Mouse (Mus musculus) embryonic facial prominence, embryonic 13.5 days (tissue): ENCODE measurements around the gene Zmym6. TPM values are rescaled to one million over a fixed set of nuclear protein-coding genes. Genes with fewer than 3 reads are reported as not detected.

ENCODE experiments used
- ATAC-seq: fragments of 200-750 bp; cut with Nextera tagmentation; 2 replicates; pipeline ENCODE4 v1.8.0; 2017; ENCODE audit warnings: low read depth; ENCODE audit not compliant: insufficient number of reproducible peaks, insufficient read depth, low FRiP score, low TSS enrichment
- H3K27ac ChIP-seq: fragments of 300-500 bp; sonication (generic); 2 replicates; pipeline ENCODE4 v1.5.1; 2015; ENCODE audit warnings: moderate library complexity, mild to moderate bottlenecking, inconsistent platforms
- H3K27me3 ChIP-seq: fragments of 300-500 bp; sonication (generic); 2 replicates; pipeline ENCODE4 v1.6.1; 2015; ENCODE audit warnings: mild to moderate bottlenecking, inconsistent platforms
- H3K36me3 ChIP-seq: fragments of 300-500 bp; sonication (generic); 2 replicates; pipeline ENCODE4 v1.6.1; 2015; ENCODE audit warnings: mild to moderate bottlenecking, inconsistent platforms
- H3K4me1 ChIP-seq: fragments of 300-500 bp; sonication (generic); 2 replicates; pipeline ENCODE4 v1.6.1; 2015; ENCODE audit warnings: inconsistent platforms
- H3K4me2 ChIP-seq: fragments of 300-500 bp; sonication (generic); 2 replicates; pipeline ENCODE4 v1.6.1; 2015; ENCODE audit warnings: moderate library complexity, mild to moderate bottlenecking, inconsistent platforms
- H3K4me3 ChIP-seq: fragments of 300-500 bp; sonication (generic); 2 replicates; pipeline ENCODE4 v1.5.1; 2015; ENCODE audit warnings: mild to moderate bottlenecking, inconsistent platforms
- H3K9ac ChIP-seq: fragments of 300-500 bp; sonication (generic); 2 replicates; pipeline ENCODE4 v1.6.1; 2015; ENCODE audit warnings: mild to moderate bottlenecking, inconsistent platforms
- H3K9me3 ChIP-seq: fragments of 300-500 bp; sonication (generic); 2 replicates; pipeline ENCODE4 v1.6.1; 2016; ENCODE audit warnings: inconsistent platforms
- WGBS: fragments of 180-500 bp; shearing (Covaris S2); methylation state at CpG from one replicate; pipeline ENCODE4 v1.1.7; 2015; ENCODE audit warnings: mixed read lengths; 5-methylcytosine and 5-hydroxymethylcytosine counted together
- polyA plus RNA-seq: library from polyadenylated mRNA; unstranded; fragments of >200 nt; fragmentation: Nextera tagmentation; extraction: Ambion mirVana; gene quantifications from 2 replicates; pipeline ENCODE4 v1.2.1, GENCODE M21; 2015

Zmym6 gene
- polyA plus RNA-seq, result 26.6 and 29.4 TPM in 2 replicates

- peak within 1 kb of the TSS; percentile 62 for H3K4me3 ChIP-seq
- WGBS, result under 1% methylated on average over 46 of the region's 46 CpGs
- H3K27me3 ChIP-seq, result peaks cover 4% of the 10 kb centered on the region; the same call in 1 of the 2 replicates
These were observed at the start of gene Zmym6 for GRCm38 (mm10) chr4:127076875-127077548. Gene Zmym6, plus strand, starts transcription at chr4:127077383.

DNA sequence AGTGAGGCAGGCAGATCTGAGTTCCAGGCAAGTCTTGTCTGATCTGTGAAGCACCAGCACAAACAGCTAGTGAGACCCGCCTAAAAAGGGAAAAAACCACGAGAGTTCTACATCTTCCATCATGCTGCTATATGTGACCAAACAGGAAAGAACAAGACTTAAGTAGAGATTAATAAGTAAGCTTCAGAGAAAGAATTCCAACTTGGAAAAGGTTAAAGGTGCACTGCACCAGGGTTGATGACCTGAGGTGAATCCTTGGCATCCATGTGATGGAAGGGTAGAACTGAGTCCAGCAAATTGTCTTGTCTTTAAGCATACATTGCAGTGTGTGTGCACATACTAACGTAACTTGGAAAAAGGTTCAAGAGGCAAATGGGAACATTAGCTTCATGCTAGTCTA is 40.0 kb upstream of the Zmym6 start:
- peaks cover 87% of the 10 kb centered on the region for H3K36me3 ChIP-seq
- no peaks in the 10 kb centered on the region for H3K27me3 ChIP-seq
- H3K4me1 ChIP-seq, result no peaks in the 10 kb centered on the region
- H3K9me3 ChIP-seq, result no peaks in the 10 kb centered on the region
- WGBS, result 88% methylated on average over 3 of the region's 3 CpGs
- H3K4me3 ChIP-seq, result no peak overlapping the region
- H3K4me2 ChIP-seq, result no peak overlapping the region
- no peak for ATAC-seq
- H3K9ac ChIP-seq, result no peak overlapping the region
- no peak overlapping the region for H3K27ac ChIP-seq

More at GRCm38 (mm10) chr4:127076875-127077548, at the start of gene Zmym6:
- H3K9me3 ChIP-seq, result no peaks in the 10 kb centered on the region
- peak; percentile 93 for ATAC-seq
- H3K9ac ChIP-seq, result peak within 1 kb of the TSS; percentile 76
- H3K4me2 ChIP-seq, result peak within 1 kb of the TSS; percentile 66
- H3K4me1 ChIP-seq, result peaks cover 11% of the 10 kb centered on the region
- peak within 1 kb of the TSS; percentile 87 for H3K27ac ChIP-seq
- no peaks in the 10 kb centered on the region for H3K36me3 ChIP-seq

GRCm38 (mm10) chr4:127037908-127038827 is 39.0 kb upstream of the Zmym6 start:
- 81% methylated on average over 8 of the region's 8 CpGs for WGBS
- H3K36me3 ChIP-seq, result peaks cover 84% of the 10 kb centered on the region
- no peak overlapping the region for H3K9ac ChIP-seq
- no peaks in the 10 kb centered on the region for H3K4me1 ChIP-seq
- no peak overlapping the region for H3K4me2 ChIP-seq
- no peaks in the 10 kb centered on the region for H3K9me3 ChIP-seq
- no peaks in the 10 kb centered on the region for H3K27me3 ChIP-seq
- no peak overlapping the region for H3K4me3 ChIP-seq
- ATAC-seq, result no peak
- H3K27ac ChIP-seq, result no peak overlapping the region

GRCm38 (mm10) chr4:127038828-127039349 is 38.3 kb upstream of the Zmym6 start:
- Histone ChIP-seq H3K27ac (no peak overlapping the region), H3K9ac (no peak overlapping the region), H3K9me3 (no peaks in the 10 kb centered on the region), H3K27me3 (no peaks in the 10 kb centered on the region), H3K36me3 (peaks cover 76% of the 10 kb centered on the region), H3K4me1 (no peaks in the 10 kb centered on the region), H3K4me3 (no peak overlapping the region), H3K4me2 (no peak overlapping the region)
- 94% methylated on average over 3 of the region's 3 CpGs for WGBS
- no peak for ATAC-seq

DNA sequence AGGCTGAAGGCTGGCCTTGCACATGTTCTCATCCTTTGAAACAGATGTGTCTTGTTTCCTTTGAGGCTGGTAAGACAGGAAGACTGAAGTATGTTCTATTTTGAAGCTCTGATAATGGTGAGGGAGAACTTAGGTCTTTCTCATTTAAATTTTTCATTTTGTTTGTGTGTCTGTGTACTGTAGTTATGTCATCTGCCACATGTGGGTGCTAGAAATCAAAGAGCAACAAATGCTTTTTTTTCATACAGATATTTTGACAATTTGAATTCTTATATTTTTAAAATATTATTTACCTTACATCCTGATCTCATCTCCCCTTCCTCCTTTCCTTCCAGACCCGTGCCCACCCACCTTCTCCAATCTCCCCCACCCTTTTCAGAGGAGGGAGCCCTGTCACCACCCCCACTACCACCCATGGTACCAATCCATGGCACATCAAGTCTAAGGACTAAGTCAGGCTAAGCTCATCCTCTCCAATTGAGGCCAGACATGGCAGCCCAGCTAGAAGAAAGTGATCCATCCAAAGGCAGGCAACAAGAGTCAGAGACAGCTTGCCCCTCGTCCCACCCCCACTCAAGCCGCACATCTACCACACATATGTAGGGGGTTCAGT is 37.2 kb upstream of the Zmym6 start:
- Histone ChIP-seq H3K36me3 (peaks cover 77% of the 10 kb centered on the region), H3K4me1 (no peaks in the 10 kb centered on the region), H3K27me3 (no peaks in the 10 kb centered on the region), H3K4me2 (no peak overlapping the region), H3K27ac (no peak overlapping the region), H3K4me3 (no peak overlapping the region), H3K9me3 (no peaks in the 10 kb centered on the region), H3K9ac (no peak overlapping the region)
- no peak for ATAC-seq
- 68% methylated on average over 3 of the region's 3 CpGs for WGBS

DNA sequence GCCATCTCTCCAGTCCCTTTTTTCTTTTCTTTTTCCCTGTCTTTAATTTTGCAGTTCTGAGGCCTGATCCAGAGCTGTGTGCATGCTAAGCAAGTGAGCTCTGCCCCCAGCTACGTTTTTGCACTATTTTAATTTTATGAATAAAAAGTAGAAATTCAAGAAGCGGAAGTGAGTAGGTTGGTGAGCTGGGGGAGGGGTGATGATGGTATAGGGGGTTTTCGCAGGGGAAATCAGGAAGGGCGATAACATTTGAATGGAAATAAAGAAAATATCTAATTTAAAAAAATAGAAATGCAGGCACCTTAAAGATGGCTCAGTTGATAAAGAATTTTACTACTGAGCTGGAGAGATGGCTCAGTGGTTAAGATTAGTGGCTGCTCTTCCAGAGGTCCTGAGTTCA is 33.6 kb upstream of the Zmym6 start:
- Histone ChIP-seq H3K4me2 (no peak overlapping the region), H3K36me3 (peaks cover 77% of the 10 kb centered on the region)
- 81% methylated on average over 4 of the region's 4 CpGs for WGBS

DNA sequence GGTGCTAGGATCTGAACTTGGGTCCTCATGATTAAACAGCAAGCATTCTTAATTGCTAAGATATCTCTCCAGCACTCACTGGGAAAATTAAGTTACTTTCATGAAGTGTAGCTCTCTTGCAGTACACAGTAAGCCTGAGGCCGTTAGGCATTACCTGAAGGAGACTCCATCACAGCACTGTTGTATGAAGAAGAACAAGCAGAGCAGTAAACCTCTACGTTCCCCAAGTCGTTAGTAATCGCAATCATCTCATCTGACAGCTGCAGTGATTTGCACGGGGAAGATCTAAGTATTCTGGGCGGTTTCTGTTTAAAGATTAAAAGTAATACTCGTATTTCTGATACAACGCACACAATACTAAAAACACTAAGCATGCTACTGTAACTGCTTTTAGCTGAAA is 26.1 kb upstream of the Zmym6 start:
- no peak overlapping the region for H3K4me2 ChIP-seq
- no peak overlapping the region for H3K27ac ChIP-seq
- ATAC-seq, result no peak
- H3K4me3 ChIP-seq, result no peak overlapping the region
- no peaks in the 10 kb centered on the region for H3K9me3 ChIP-seq
- peaks cover 72% of the 10 kb centered on the region for H3K36me3 ChIP-seq
- H3K27me3 ChIP-seq, result no peaks in the 10 kb centered on the region
- H3K4me1 ChIP-seq, result no peaks in the 10 kb centered on the region
- WGBS, result 86% methylated on average over 8 of the region's 8 CpGs
- no peak overlapping the region for H3K9ac ChIP-seq

More for the DNA sequence above, 33.6 kb upstream of the Zmym6 start:
- Histone ChIP-seq H3K27ac (no peak overlapping the region), H3K27me3 (no peaks in the 10 kb centered on the region), H3K9me3 (no peaks in the 10 kb centered on the region), H3K9ac (no peak overlapping the region), H3K4me3 (no peak overlapping the region), H3K4me1 (no peaks in the 10 kb centered on the region)
- ATAC-seq, result no peak

DNA sequence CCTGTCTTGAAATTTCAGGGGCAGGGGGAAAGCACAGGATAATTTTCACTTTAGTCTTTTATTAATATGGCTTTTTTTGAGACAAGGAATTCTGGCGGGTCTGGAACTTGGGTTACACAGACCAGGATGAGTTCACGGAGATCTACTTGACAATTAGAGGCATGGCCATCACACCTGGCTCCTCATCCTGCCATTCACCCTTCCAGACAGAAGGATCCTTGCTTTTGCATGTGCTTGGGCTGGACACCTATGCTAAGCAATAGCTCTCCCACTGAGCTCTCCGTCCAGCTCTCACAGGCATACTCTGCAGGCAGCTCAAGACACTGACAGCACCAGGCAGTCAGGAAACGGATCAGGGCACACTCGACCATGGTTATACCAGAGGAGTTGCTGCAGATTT is 24.1 kb upstream of the Zmym6 start:
- ATAC-seq, result no peak

DNA sequence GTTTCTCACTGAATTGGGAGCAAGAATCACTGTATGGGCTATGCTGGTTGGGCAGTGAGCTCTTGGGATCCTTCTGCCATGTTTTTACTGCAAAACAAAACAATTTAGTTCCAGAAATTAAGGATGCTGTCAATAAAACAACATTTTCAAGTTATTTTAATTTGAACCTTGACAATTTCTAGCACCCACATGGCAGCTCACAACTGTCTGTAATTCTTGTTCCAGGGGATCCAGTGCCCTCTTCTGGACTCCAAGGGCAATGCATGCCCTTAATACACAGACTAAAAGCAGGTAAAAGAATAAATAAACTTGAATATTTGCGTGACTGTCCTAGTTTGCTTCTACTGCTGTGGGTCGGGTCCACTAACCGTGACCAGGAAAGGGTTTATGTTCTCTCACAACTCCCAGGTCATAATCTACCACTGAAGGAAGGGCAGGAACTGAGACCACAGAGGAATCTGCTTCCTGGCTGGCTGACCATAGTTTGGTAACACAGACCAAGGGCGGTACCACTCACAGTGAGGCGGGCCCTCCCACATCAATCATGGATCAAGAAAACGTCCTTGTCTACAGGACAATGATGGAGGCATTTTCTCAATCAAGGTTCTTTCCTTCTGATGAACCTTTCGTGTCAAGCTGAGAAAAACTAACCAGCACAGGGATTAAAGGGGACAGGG is 22.5 kb upstream of the Zmym6 start:
- no peak overlapping the region for H3K4me3 ChIP-seq
- no peaks in the 10 kb centered on the region for H3K9me3 ChIP-seq
- no peak for ATAC-seq
- H3K27ac ChIP-seq, result no peak overlapping the region
- H3K36me3 ChIP-seq, result peaks cover 61% of the 10 kb centered on the region
- no peaks in the 10 kb centered on the region for H3K27me3 ChIP-seq
- no peak overlapping the region for H3K4me2 ChIP-seq
- 86% methylated on average over 7 of the region's 7 CpGs for WGBS
- no peak overlapping the region for H3K9ac ChIP-seq
- H3K4me1 ChIP-seq, result peaks cover 2% of the 10 kb centered on the region; the same call in 1 of the 2 replicates

More for the DNA sequence above, 24.1 kb upstream of the Zmym6 start:
- Histone ChIP-seq H3K9me3 (no peaks in the 10 kb centered on the region), H3K4me3 (no peak overlapping the region), H3K4me1 (no peaks in the 10 kb centered on the region), H3K36me3 (peaks cover 67% of the 10 kb centered on the region), H3K9ac (no peak overlapping the region), H3K27me3 (no peaks in the 10 kb centered on the region), H3K27ac (no peak overlapping the region), H3K4me2 (no peak overlapping the region)
- 94% methylated on average over 5 of the region's 5 CpGs for WGBS

GRCm38 (mm10) chr4:127060585-127061290 is 16.4 kb upstream of the Zmym6 start, which contains the start of gene Zmym1:
Gene Zmym1, minus strand, starts transcription at chr4:127061152.
- Histone ChIP-seq H3K27ac (peak within 1 kb of the TSS; percentile 71), H3K27me3 (no peaks in the 10 kb centered on the region), H3K36me3 (peaks cover 20% of the 10 kb centered on the region), H3K4me3 (peak within 1 kb of the TSS; percentile 92), H3K4me2 (peak within 1 kb of the TSS; percentile 77), H3K9me3 (no peaks in the 10 kb centered on the region), H3K9ac (peak within 1 kb of the TSS; percentile 86), H3K4me1 (peaks cover 9% of the 10 kb centered on the region; the same call in 1 of the 2 replicates)
- 1% methylated on average over 38 of the region's 38 CpGs for WGBS
- peak; percentile 84; the same call in 1 of the 2 replicates for ATAC-seq
